Mouse (Mus musculus) CH12.LX (cell line): Measurements from ENCODE around the gene Rbmx. TPM values are rescaled to one million over a fixed set of nuclear protein-coding genes. Genes with fewer than 3 reads are reported as not detected.

Experiments
- DNase-seq: peaks from one replicate; pipeline ENCODE4 v3.0.0-alpha.2; 2013; ENCODE audit errors: extremely low read depth
- H3K27ac ChIP-seq: 2 replicates; pipeline ENCODE4 v1.5.1; 2012; ENCODE audit warnings: low read depth, mild to moderate bottlenecking, control low read depth, moderate library complexity; ENCODE audit not compliant: insufficient read depth
- H3K27me3 ChIP-seq: replicated peaks from 2 replicates; pipeline ENCODE3; 2012; ENCODE audit warnings: inconsistent platforms
- H3K36me3 ChIP-seq, 2 experiments: replicated peaks in 1 of 2; 2 replicates each; pipeline versions ENCODE3 to v1.6.1; 2012; ENCODE audit warnings: inconsistent platforms in 1 of 2, low read length in 1 of 2, mild to moderate bottlenecking in 1 of 2, mixed read lengths in 1 of 2, moderate library complexity in 1 of 2; ENCODE audit not compliant: control insufficient read depth in 1 of 2, insufficient read depth in 1 of 2
- H3K4me1 ChIP-seq, 2 experiments: 2 replicates each; pipeline ENCODE4 v1.6.1; 2012; ENCODE audit warnings: inconsistent platforms in 1 of 2, moderate library complexity in 1 of 2; ENCODE audit not compliant: insufficient read depth in 2 of 2, control insufficient read depth in 1 of 2
- H3K4me2 ChIP-seq: 2 replicates; pipeline ENCODE4 v1.6.1; 2012; ENCODE audit warnings: low read depth, mild to moderate bottlenecking, control low read depth; ENCODE audit not compliant: poor library complexity, insufficient read depth, severe bottlenecking
- H3K4me3 ChIP-seq, 3 experiments: fragments of 150-350 bp in 1 of 3; sonication (generic) in 1 of 3; replicated peaks in 1 of 3; 2 replicates each; pipeline versions ENCODE3 to v1.5.1; 2011 to 2012; ENCODE audit warnings: low read depth in 2 of 3, low read length in 2 of 3, mild to moderate bottlenecking in 2 of 3, moderate library complexity in 2 of 3, control low read depth in 1 of 3, improper control_type of control experiment in 1 of 3, inconsistent platforms in 1 of 3, mixed read lengths in 1 of 3; ENCODE audit not compliant: poor library complexity in 1 of 3
- H3K79me2 ChIP-seq: replicated peaks from 2 replicates; pipeline ENCODE4 v1.6.1; 2012; ENCODE audit warnings: mild to moderate bottlenecking, moderate library complexity; ENCODE audit not compliant: control insufficient read depth, poor library complexity, insufficient read depth, severe bottlenecking; ENCODE audit errors: extremely low read depth
- H3K9ac ChIP-seq: 2 replicates; pipeline ENCODE4 v1.6.1; 2012; ENCODE audit warnings: low read depth, mild to moderate bottlenecking, control low read depth, moderate library complexity; ENCODE audit not compliant: insufficient read depth
- H3K9me3 ChIP-seq: replicated peaks from 2 replicates; pipeline ENCODE3; 2012; ENCODE audit warnings: low read length, inconsistent platforms, mixed read lengths
- BHLHE40 ChIP-seq: IDR thresholded peaks from 2 replicates; pipeline ENCODE4 v1.6.1; 2011; ENCODE audit warnings: mild to moderate bottlenecking, low read depth, low read length, improper control_type of control experiment
- CHD1 ChIP-seq: IDR thresholded peaks from 2 replicates; pipeline ENCODE4 v1.6.1; 2012; ENCODE audit warnings: low read depth, low read length, improper control_type of control experiment, inconsistent platforms
- EP300 ChIP-seq: IDR thresholded peaks from 2 replicates; pipeline ENCODE4 v1.6.1; 2011; ENCODE audit warnings: low read length, improper control_type of control experiment
- GABPA ChIP-seq: IDR thresholded peaks from 2 replicates; pipeline ENCODE4 v1.6.1; 2012; ENCODE audit warnings: low read depth, low read length, improper control_type of control experiment, inconsistent platforms; ENCODE audit not compliant: insufficient replicate concordance
- IRF4 ChIP-seq: IDR thresholded peaks from 2 replicates; pipeline ENCODE4 v1.6.1; 2014; ENCODE audit warnings: low read depth, mild to moderate bottlenecking, inconsistent platforms, low read length, improper control_type of control experiment
- JUN ChIP-seq: IDR thresholded peaks from 2 replicates; pipeline ENCODE4 v1.6.1; 2011; ENCODE audit warnings: low read depth, mild to moderate bottlenecking, low read length, improper control_type of control experiment, moderate library complexity; ENCODE audit not compliant: insufficient read depth
- KAT2A ChIP-seq: IDR thresholded peaks from 2 replicates; pipeline ENCODE4 v1.6.1; 2012; ENCODE audit warnings: low read length, improper control_type of control experiment, inconsistent platforms; ENCODE audit not compliant: insufficient replicate concordance
- MAFK ChIP-seq: IDR thresholded peaks from 2 replicates; pipeline ENCODE4 v1.6.1; 2011; ENCODE audit warnings: low read length, improper control_type of control experiment; ENCODE audit not compliant: insufficient replicate concordance
- MYC ChIP-seq: IDR thresholded peaks from 2 replicates; pipeline ENCODE4 v1.6.1; 2011; ENCODE audit warnings: low read depth, mild to moderate bottlenecking, improper control_type of control experiment, low read length
- NRF1 ChIP-seq: IDR thresholded peaks from 2 replicates; pipeline ENCODE4 v1.6.1; 2014; ENCODE audit warnings: low read depth, mild to moderate bottlenecking, inconsistent platforms, low read length, improper control_type of control experiment, moderate library complexity
- PAX5 ChIP-seq: IDR thresholded peaks from 2 replicates; pipeline ENCODE4 v1.6.1; 2012; ENCODE audit warnings: low read length, inconsistent platforms, mixed read lengths
- POLR2A ChIP-seq: IDR thresholded peaks from 2 replicates; pipeline ENCODE4 v1.6.1; 2011; ENCODE audit warnings: low read depth, mild to moderate bottlenecking, improper control_type of control experiment, low read length
- POLR2AphosphoS2 ChIP-seq: IDR thresholded peaks from 2 replicates; pipeline ENCODE4 v1.6.1; 2011; ENCODE audit warnings: low read depth, low read length, improper control_type of control experiment
- SIN3A ChIP-seq: IDR thresholded peaks from 2 replicates; pipeline ENCODE4 v1.6.1; 2012; ENCODE audit warnings: low read length, improper control_type of control experiment, inconsistent platforms
- SMC3 ChIP-seq: IDR thresholded peaks from 2 replicates; pipeline ENCODE4 v1.6.1; 2011; ENCODE audit warnings: low read depth, low read length, improper control_type of control experiment
- UBTF ChIP-seq: IDR thresholded peaks from 2 replicates; pipeline ENCODE4 v1.6.1; 2012; ENCODE audit warnings: low read depth, mild to moderate bottlenecking, inconsistent platforms, low read length, improper control_type of control experiment, moderate library complexity
- ZC3H11A ChIP-seq: IDR thresholded peaks from 2 replicates; pipeline ENCODE4 v1.6.1; 2012; ENCODE audit warnings: low read depth, mild to moderate bottlenecking, inconsistent platforms, low read length, improper control_type of control experiment
- ZKSCAN1 ChIP-seq: IDR thresholded peaks from 2 replicates; pipeline ENCODE4 v1.6.1; 2012; ENCODE audit warnings: low read depth, inconsistent platforms, low read length, improper control_type of control experiment, borderline replicate concordance
- ZMIZ1 ChIP-seq: IDR thresholded peaks from 2 replicates; pipeline ENCODE4 v1.6.1; 2012; ENCODE audit warnings: low read depth, mild to moderate bottlenecking, inconsistent platforms, low read length, improper control_type of control experiment
- ZNF384 ChIP-seq: IDR thresholded peaks from 2 replicates; pipeline ENCODE4 v1.6.1; 2012; ENCODE audit warnings: low read depth, low read length, improper control_type of control experiment, inconsistent platforms
- dilution Hi-C: fragments of 300-500 bp; cut with MboI; formaldehyde crosslinking; loops from 2 replicates; pipeline ENCODE4 v1.14.3; 2020; ENCODE audit warnings: low sequenced_read_pairs; ENCODE audit not compliant: extremely low pct_unique_long_range_greater_than_20kb, extremely low pct_ligation_motif_present
- in situ Hi-C: fragments of 300-500 bp; cut with MboI; formaldehyde crosslinking; loops from 3 replicates; pipeline ENCODE4 v1.14.3; 2019; ENCODE audit warnings: low sequenced_read_pairs, low pct_ligation_motif_present, low pct_unique_long_range_greater_than_20kb, mixed read lengths
- polyA plus RNA-seq: library from polyadenylated mRNA; unstranded; fragments of >175 nt; gene quantifications from 2 replicates; pipeline ENCODE4 v1.2.1, GENCODE M21; 2012; ENCODE audit warnings: low read depth; ENCODE audit not compliant: insufficient read length
- total RNA-seq, 2 experiments: library from RNA; depleted of rRNA; stranded (reverse); fragments of 300-350 nt in 1 of 2; fragments of >200 nt in 1 of 2; gene quantifications; 2 replicates each; pipeline ENCODE4 v1.2.3; 2012 to 2014

The Rbmx gene
- total and polyA plus RNA-seq, 3 experiments, result 24.6 to 56.3 (median 27.8) TPM

DNA sequence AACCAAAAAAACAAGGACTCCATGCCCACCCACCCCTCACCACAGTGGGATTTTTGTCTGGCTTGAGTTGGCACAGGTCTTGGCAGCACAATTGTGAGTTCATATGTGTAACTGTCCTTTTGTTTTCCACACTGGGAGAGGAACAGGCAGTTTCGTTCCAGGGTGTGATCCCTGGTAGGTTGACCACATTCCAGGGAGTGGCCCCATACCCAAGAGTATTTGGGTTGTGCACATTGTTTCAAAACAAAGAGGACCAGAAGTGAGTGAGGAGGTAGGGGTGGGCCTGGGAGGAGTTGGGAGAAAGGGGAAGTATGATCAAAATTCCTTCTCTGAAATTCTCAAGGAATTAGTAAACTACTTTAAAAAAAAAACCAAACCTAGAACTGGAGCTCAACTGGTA, 33.5 kb downstream of the Rbmx start:
- in situ Hi-C loops, result no loop called here
- dilution Hi-C loops, result no loop called here
- Histone ChIP-seq H3K4me2 (no peak overlapping the region), H3K27ac (no peak overlapping the region), H3K4me3 (no peak overlapping the region), H3K27me3 (no peaks in the 10 kb centered on the region), H3K4me1 (0 out of 4 replicates have a peak, but pooled peaks cover 0 to 2% of the 10 kb centered on the region in 2 experiments)
- TF ChIP-seq KAT2A (no peak), ZC3H11A (no peak), NRF1 (no peak), CHD1 (no peak), POLR2A (no peak), SMC3 (no peak), EP300 (no peak), IRF4 (no peak), ZMIZ1 (no peak), SIN3A (no peak), GABPA (no peak), POLR2AphosphoS2 (no peak), PAX5 (no peak), ZKSCAN1 (no peak), JUN (no peak), UBTF (no peak), MYC (no peak)
- TF ChIP-seq, all 38 proteins: peak for 0
- DNase-seq, result no peak
- no peaks in the 10 kb centered on the region for H3K36me3 ChIP-seq
- no peaks in the 10 kb centered on the region for H3K9me3 ChIP-seq
- no peaks in the 10 kb centered on the region for H3K79me2 ChIP-seq
- no peak overlapping the region for H3K9ac ChIP-seq

DNA sequence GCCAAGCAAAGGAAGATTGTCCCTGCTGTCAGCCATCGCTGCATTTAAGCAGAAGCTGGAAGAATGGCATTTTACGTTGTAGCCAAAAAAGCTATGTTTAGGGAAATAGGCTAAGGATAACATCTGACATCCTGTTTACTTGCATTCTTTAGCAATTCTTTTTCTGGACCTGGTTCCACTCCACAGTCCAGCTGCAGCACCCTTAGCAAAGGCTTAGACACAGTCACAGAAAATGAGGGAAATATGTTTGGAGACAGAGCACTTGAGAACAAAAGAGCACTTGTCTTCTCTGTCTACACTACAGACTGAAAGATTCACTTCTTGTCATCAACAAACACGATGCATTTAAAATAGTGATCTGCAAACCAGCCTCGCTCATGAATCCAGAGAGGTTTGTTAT, 53.6 kb downstream of the Rbmx start:
- Histone ChIP-seq H3K36me3 (peaks cover 6 to 9% of the 10 kb centered on the region in 2 experiments), H3K9me3 (no peaks in the 10 kb centered on the region), H3K27me3 (no peaks in the 10 kb centered on the region), H3K4me1 (peaks cover 2 to 11% of the 10 kb centered on the region in 2 experiments; a peak in 2 of 4 replicates), H3K4me3 (peak overlapping the region; percentile 45 to 83 (median 55)), H3K9ac (peak overlapping the region; percentile 92), H3K27ac (peak overlapping the region; percentile 47), H3K79me2 (peaks cover 28% of the 10 kb centered on the region), H3K4me2 (peak overlapping the region; percentile 16)
- TF ChIP-seq MAFK, result no peak
- no peak for TF ChIP-seq KAT2A
- TF ChIP-seq BHLHE40, result no peak
- TF ChIP-seq POLR2AphosphoS2, result no peak
- no peak for TF ChIP-seq ZNF384
- TF ChIP-seq PAX5, result no peak
- no peak for DNase-seq
- dilution Hi-C loops (no loop called here), in situ Hi-C loops (no loop called here)
